Mouse (Mus musculus): ENCODE measurements around the gene Lyst. TPM values are rescaled to one million over a fixed set of nuclear protein-coding genes. Genes with fewer than 3 reads are reported as not detected.

The Lyst gene
- polyA plus RNA-seq, 1 experiment from 2014 or later = 4.8 TPM

GRCm38 (mm10) chr13:13609655-13610054 is 19.5 kb downstream of the Lyst start:
- no peaks in the 10 kb centered on the region for H3K27me3 ChIP-seq
- H3K9me3 ChIP-seq = no peaks in the 10 kb centered on the region
- no peak overlapping the region for H3K4me3 ChIP-seq
- no peak overlapping the region for H3K4me2 ChIP-seq
- H3K27ac ChIP-seq (replicated peaks) = no peak overlapping the region
- no peaks in the 10 kb centered on the region for H3K4me1 ChIP-seq (replicated peaks)
- H3K36me3 ChIP-seq = no peaks in the 10 kb centered on the region
- H3K9ac ChIP-seq = no peak overlapping the region
- no peak for ATAC-seq (ENCODE audit: low read depth)
- WGBS = 90% methylated on average over 2 of the region's 2 CpGs

GRCm38 (mm10) chr13:13612882-13613281 is 22.7 kb downstream of the Lyst start:
- 73% methylated on average over 1 of the region's 1 CpGs for WGBS
- Histone ChIP-seq H3K4me3 (no peak overlapping the region), H3K9me3 (no peaks in the 10 kb centered on the region), H3K36me3 (peaks cover 9% of the 10 kb centered on the region; the same call in 1 of the 2 replicates), H3K4me1 (replicated peaks) (no peaks in the 10 kb centered on the region), H3K27ac (replicated peaks) (no peak overlapping the region), H3K9ac (no peak overlapping the region), H3K4me2 (no peak overlapping the region), H3K27me3 (no peaks in the 10 kb centered on the region)
- ATAC-seq (ENCODE audit: low read depth) = no peak

- H3K27me3 ChIP-seq = no peaks in the 10 kb centered on the region
- H3K9me3 ChIP-seq = no peaks in the 10 kb centered on the region
- no peak overlapping the region for H3K27ac ChIP-seq (replicated peaks)
- no peak overlapping the region for H3K9ac ChIP-seq
- no peak overlapping the region for H3K4me2 ChIP-seq
- WGBS = 97% methylated on average over 4 of the region's 4 CpGs
- no peak overlapping the region for H3K4me3 ChIP-seq
- peaks cover 9% of the 10 kb centered on the region; the same call in 1 of the 2 replicates for H3K36me3 ChIP-seq
- no peak for ATAC-seq (ENCODE audit: low read depth)
- H3K4me1 ChIP-seq (replicated peaks) = no peaks in the 10 kb centered on the region
Measured at GRCm38 (mm10) chr13:13614235-13614634, 24.0 kb downstream of the Lyst start.

- peaks cover 9% of the 10 kb centered on the region; the same call in 1 of the 2 replicates for H3K36me3 ChIP-seq
- 88% methylated on average over 5 of the region's 5 CpGs for WGBS
- H3K9ac ChIP-seq = no peak overlapping the region
- no peaks in the 10 kb centered on the region for H3K27me3 ChIP-seq
- H3K4me2 ChIP-seq = no peak overlapping the region
- no peak overlapping the region for H3K4me3 ChIP-seq
- no peaks in the 10 kb centered on the region for H3K4me1 ChIP-seq (replicated peaks)
- no peaks in the 10 kb centered on the region for H3K9me3 ChIP-seq
- H3K27ac ChIP-seq (replicated peaks) = no peak overlapping the region
- no peak for ATAC-seq (ENCODE audit: low read depth)
Measured at GRCm38 (mm10) chr13:13621456-13621855, 31.3 kb downstream of the Lyst start.

GRCm38 (mm10) chr13:13622565-13622964 is 32.4 kb downstream of the Lyst start:
- no peak overlapping the region for H3K4me3 ChIP-seq
- no peak for ATAC-seq (ENCODE audit: low read depth)
- H3K4me1 ChIP-seq (replicated peaks) = no peaks in the 10 kb centered on the region
- no peak overlapping the region for H3K4me2 ChIP-seq
- WGBS = 85% methylated on average over 3 of the region's 3 CpGs
- no peaks in the 10 kb centered on the region for H3K27me3 ChIP-seq
- no peak overlapping the region for H3K27ac ChIP-seq (replicated peaks)
- H3K9ac ChIP-seq = no peak overlapping the region
- H3K9me3 ChIP-seq = no peaks in the 10 kb centered on the region
- peaks cover 3% of the 10 kb centered on the region; the same call in 1 of the 2 replicates for H3K36me3 ChIP-seq

- H3K4me2 ChIP-seq = no peak overlapping the region
- no peak for ATAC-seq (ENCODE audit: low read depth)
- 85% methylated on average over 1 of the region's 1 CpGs for WGBS
- H3K9ac ChIP-seq = no peak overlapping the region
- H3K36me3 ChIP-seq = peaks cover 23% of the 10 kb centered on the region
- H3K27me3 ChIP-seq = no peaks in the 10 kb centered on the region
- no peak overlapping the region for H3K27ac ChIP-seq (replicated peaks)
- H3K9me3 ChIP-seq = no peaks in the 10 kb centered on the region
- H3K4me1 ChIP-seq (replicated peaks) = 0 out of 2 replicates have a peak, but pooled peaks cover 3% of the 10 kb centered on the region
- no peak overlapping the region for H3K4me3 ChIP-seq
Measured at GRCm38 (mm10) chr13:13633746-13634145, 43.5 kb downstream of the Lyst start.

- H3K36me3 ChIP-seq = peaks cover 23% of the 10 kb centered on the region
- no peak overlapping the region for H3K27ac ChIP-seq (replicated peaks)
- H3K4me3 ChIP-seq = no peak overlapping the region
- no peak overlapping the region for H3K4me2 ChIP-seq
- H3K9ac ChIP-seq = no peak overlapping the region
- H3K27me3 ChIP-seq = no peaks in the 10 kb centered on the region
- 47% methylated on average over 7 of the region's 7 CpGs for WGBS
- no peaks in the 10 kb centered on the region for H3K9me3 ChIP-seq
- H3K4me1 ChIP-seq (replicated peaks) = 0 out of 2 replicates have a peak, but pooled peaks cover 4% of the 10 kb centered on the region
- no peak for ATAC-seq (ENCODE audit: low read depth)
Measured at GRCm38 (mm10) chr13:13634706-13635105, 44.5 kb downstream of the Lyst start.

GRCm38 (mm10) chr13:13635224-13635623 is 45.0 kb downstream of the Lyst start:
- H3K9me3 ChIP-seq = no peaks in the 10 kb centered on the region
- no peak overlapping the region for H3K9ac ChIP-seq
- H3K36me3 ChIP-seq = peaks cover 23% of the 10 kb centered on the region
- no peak overlapping the region for H3K27ac ChIP-seq (replicated peaks)
- H3K4me2 ChIP-seq = no peak overlapping the region
- WGBS = 76% methylated on average over 12 of the region's 12 CpGs
- ATAC-seq (ENCODE audit: low read depth) = no peak
- H3K4me1 ChIP-seq (replicated peaks) = 0 out of 2 replicates have a peak, but pooled peaks cover 4% of the 10 kb centered on the region
- no peaks in the 10 kb centered on the region for H3K27me3 ChIP-seq
- H3K4me3 ChIP-seq = no peak overlapping the region

- Histone ChIP-seq H3K4me3 (no peak overlapping the region), H3K9ac (no peak overlapping the region), H3K9me3 (no peaks in the 10 kb centered on the region), H3K27ac (replicated peaks) (no peak overlapping the region), H3K4me1 (replicated peaks) (0 out of 2 replicates have a peak, but pooled peaks cover 4% of the 10 kb centered on the region), H3K4me2 (no peak overlapping the region), H3K27me3 (no peaks in the 10 kb centered on the region), H3K36me3 (peaks cover 20% of the 10 kb centered on the region)
- no peak for ATAC-seq (ENCODE audit: low read depth)
- 81% methylated on average over 3 of the region's 3 CpGs for WGBS
Measured at GRCm38 (mm10) chr13:13637577-13637976, 47.4 kb downstream of the Lyst start.

- Histone ChIP-seq H3K36me3 (peaks cover 20% of the 10 kb centered on the region), H3K9me3 (no peaks in the 10 kb centered on the region)
- 84% methylated on average over 6 of the region's 6 CpGs for WGBS
Measured at GRCm38 (mm10) chr13:13637981-13638380, 47.8 kb downstream of the Lyst start.

GRCm38 (mm10) chr13:13638725-13639124 is 48.5 kb downstream of the Lyst start:
- H3K27ac ChIP-seq (replicated peaks) = no peak overlapping the region
- WGBS = 29% methylated on average over 4 of the region's 4 CpGs
- H3K36me3 ChIP-seq = peaks cover 20% of the 10 kb centered on the region
- no peak for ATAC-seq (ENCODE audit: low read depth)
- 0 out of 2 replicates have a peak, but pooled peaks cover 6% of the 10 kb centered on the region for H3K4me1 ChIP-seq (replicated peaks)
- no peak overlapping the region for H3K9ac ChIP-seq
- no peaks in the 10 kb centered on the region for H3K9me3 ChIP-seq
- H3K27me3 ChIP-seq = no peaks in the 10 kb centered on the region
- H3K4me2 ChIP-seq = no peak overlapping the region
- no peak overlapping the region for H3K4me3 ChIP-seq

More at GRCm38 (mm10) chr13:13637981-13638380, 47.8 kb downstream of the Lyst start:
- no peaks in the 10 kb centered on the region for H3K27me3 ChIP-seq
- no peak overlapping the region for H3K4me3 ChIP-seq
- 0 out of 2 replicates have a peak, but pooled peaks cover 6% of the 10 kb centered on the region for H3K4me1 ChIP-seq (replicated peaks)
- H3K4me2 ChIP-seq = no peak overlapping the region
- H3K27ac ChIP-seq (replicated peaks) = no peak overlapping the region
- H3K9ac ChIP-seq = no peak overlapping the region
- no peak for ATAC-seq (ENCODE audit: low read depth)

GRCm38 (mm10) chr13:13647296-13647695 is 57.1 kb downstream of the Lyst start:
- Histone ChIP-seq H3K9me3 (no peaks in the 10 kb centered on the region), H3K36me3 (peaks cover 10% of the 10 kb centered on the region; the same call in 1 of the 2 replicates), H3K4me3 (no peak overlapping the region), H3K9ac (no peak overlapping the region), H3K4me2 (no peak overlapping the region), H3K27ac (replicated peaks) (no peak overlapping the region), H3K4me1 (replicated peaks) (0 out of 2 replicates have a peak, but pooled peaks cover 2% of the 10 kb centered on the region), H3K27me3 (no peaks in the 10 kb centered on the region)
- no peak for ATAC-seq (ENCODE audit: low read depth)
- WGBS = 56% methylated on average over 3 of the region's 3 CpGs

GRCm38 (mm10) chr13:13655453-13655852 is 65.3 kb downstream of the Lyst start:
- H3K4me2 ChIP-seq = no peak overlapping the region
- no peaks in the 10 kb centered on the region for H3K9me3 ChIP-seq
- no peaks in the 10 kb centered on the region for H3K27me3 ChIP-seq
- H3K4me1 ChIP-seq (replicated peaks) = no peaks in the 10 kb centered on the region
- H3K4me3 ChIP-seq = no peak overlapping the region
- no peak for ATAC-seq (ENCODE audit: low read depth)
- H3K27ac ChIP-seq (replicated peaks) = no peak overlapping the region
- H3K36me3 ChIP-seq = peaks cover 6% of the 10 kb centered on the region; the same call in 1 of the 2 replicates
- 94% methylated on average over 3 of the region's 3 CpGs for WGBS
- no peak overlapping the region for H3K9ac ChIP-seq

All from neural tube, embryonic 13.5 days (tissue).